Mouse (Mus musculus): ENCODE data around the gene Lrsam1. TPM values are rescaled to one million over a fixed set of nuclear protein-coding genes. Genes with fewer than 3 reads are reported as not detected.

Lrsam1 gene
- polyA plus RNA-seq, 1 experiment from 2014 or later: 7.4 TPM

DNA sequence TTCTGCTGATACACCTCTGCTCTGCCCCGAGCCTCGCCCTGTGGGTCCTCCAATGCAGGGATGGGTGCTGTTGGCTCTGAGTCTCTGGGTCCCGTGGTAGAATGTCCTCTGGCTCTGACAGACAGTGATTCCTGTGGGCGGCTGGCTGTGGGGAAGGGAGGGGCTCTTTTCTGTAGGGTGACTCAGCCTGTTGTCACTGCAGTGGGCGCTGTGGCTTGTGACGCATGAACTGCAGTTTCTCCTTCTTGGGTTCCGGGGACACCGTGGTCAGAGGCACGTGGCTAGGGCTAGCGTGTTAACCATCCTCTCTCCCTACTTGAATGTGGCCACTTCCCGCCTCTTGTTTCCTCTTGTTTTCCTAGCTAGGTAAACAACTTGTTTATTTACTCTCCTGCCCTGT is 43.9 kb downstream of the Lrsam1 start:
- no peak overlapping the region for H3K4me2 ChIP-seq (ENCODE audit: low read length)
- WGBS: 62% methylated on average over 11 of the region's 11 CpGs
- no peak overlapping the region; a peak in 1 of 4 replicates for H3K27ac ChIP-seq (replicated peaks in 1 of 2; ENCODE audit: control insufficient read depth in 1 of 2, insufficient read depth in 1 of 2, low read depth in 2 of 2, low read length in 2 of 2)
- no peak for ATAC-seq (ENCODE audit: insufficient number of reproducible peaks, insufficient read depth, low FRiP score, low read depth)
- no peak overlapping the region; the same call in 1 of the 2 replicates for H3K9ac ChIP-seq (ENCODE audit: low read length)
- H3K27me3 ChIP-seq (ENCODE audit: control insufficient read depth, insufficient read depth, low read length): no peaks in the 10 kb centered on the region
- peaks cover 18 to 24% of the 10 kb centered on the region in 2 experiments for H3K4me1 ChIP-seq (ENCODE audit: control insufficient read depth in 2 of 2, insufficient read depth in 2 of 2, low read length in 2 of 2)
- no peak overlapping the region for H3K4me3 ChIP-seq (ENCODE audit: control insufficient read depth in 1 of 2, insufficient read depth in 1 of 2, low read depth in 1 of 2, low read length in 2 of 2)
- H3K36me3 ChIP-seq (ENCODE audit: control insufficient read depth, insufficient read depth, low read length): peaks cover 76% of the 10 kb centered on the region
- no peaks in the 10 kb centered on the region for H3K9me3 ChIP-seq (ENCODE audit: control insufficient read depth, low read length)

DNA sequence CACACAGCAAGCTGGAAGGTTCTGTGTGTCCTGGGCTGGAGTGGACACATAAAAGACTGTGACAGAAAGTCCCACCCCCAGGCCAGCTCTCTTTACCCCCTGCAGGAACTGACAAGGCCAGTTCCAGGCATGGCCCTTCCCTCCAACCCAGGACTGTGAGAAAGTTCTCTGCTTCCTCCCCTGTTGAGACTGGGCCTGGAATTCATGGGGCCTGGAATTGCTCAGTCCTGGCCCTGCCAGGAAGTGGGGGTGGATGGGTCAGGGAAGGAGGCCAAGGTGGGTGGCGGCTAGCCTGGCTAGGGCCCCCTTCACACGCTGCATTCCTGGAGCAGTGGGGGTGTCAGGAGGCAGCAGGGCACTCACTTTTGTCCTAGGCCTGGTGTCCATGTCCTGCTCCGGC is 46.5 kb downstream of the Lrsam1 start:
- Histone ChIP-seq H3K36me3 (ENCODE audit: control insufficient read depth, insufficient read depth, low read length) (peaks cover 74% of the 10 kb centered on the region), H3K4me1 (ENCODE audit: control insufficient read depth in 2 of 2, insufficient read depth in 2 of 2, low read length in 2 of 2) (peaks cover 18 to 24% of the 10 kb centered on the region in 2 experiments), H3K27ac (replicated peaks in 1 of 2; ENCODE audit: control insufficient read depth in 1 of 2, insufficient read depth in 1 of 2, low read depth in 2 of 2, low read length in 2 of 2) (peak overlapping the region; percentile 93 to 97), H3K9me3 (ENCODE audit: control insufficient read depth, low read length) (no peaks in the 10 kb centered on the region), H3K4me3 (ENCODE audit: control insufficient read depth in 1 of 2, insufficient read depth in 1 of 2, low read depth in 1 of 2, low read length in 2 of 2) (no peak overlapping the region), H3K27me3 (ENCODE audit: control insufficient read depth, insufficient read depth, low read length) (no peaks in the 10 kb centered on the region), H3K9ac (ENCODE audit: low read length) (peak overlapping the region; percentile 64), H3K4me2 (ENCODE audit: low read length) (peak overlapping the region; percentile 21)
- ATAC-seq (ENCODE audit: insufficient number of reproducible peaks, insufficient read depth, low FRiP score, low read depth): peak; percentile 89
- WGBS: 4% methylated on average over 3 of the region's 3 CpGs

DNA sequence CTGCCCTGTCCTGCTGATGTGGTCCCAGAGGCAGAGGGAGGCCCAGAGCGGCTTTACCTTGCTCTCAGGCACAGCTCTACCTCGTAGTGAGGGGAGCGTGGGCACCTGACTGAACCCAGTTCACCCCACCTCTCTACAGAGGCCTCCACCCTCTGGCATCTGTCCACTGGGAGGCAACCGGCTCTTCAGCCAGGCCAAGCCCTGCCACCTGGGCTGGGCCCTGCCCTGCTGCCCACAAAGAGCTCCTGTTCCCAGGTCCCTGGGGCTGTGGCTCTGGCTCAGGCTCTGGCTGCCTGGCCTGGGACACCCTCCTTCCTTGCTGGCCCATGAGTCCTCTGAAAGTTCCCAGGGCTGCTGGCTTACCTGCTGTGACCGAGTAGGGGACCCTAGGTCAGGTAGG is 47.1 kb downstream of the Lrsam1 start:
- Histone ChIP-seq H3K27me3 (ENCODE audit: control insufficient read depth, insufficient read depth, low read length) (no peaks in the 10 kb centered on the region), H3K4me1 (ENCODE audit: control insufficient read depth in 2 of 2, insufficient read depth in 2 of 2, low read length in 2 of 2) (peaks cover 18 to 25% of the 10 kb centered on the region in 2 experiments), H3K9me3 (ENCODE audit: control insufficient read depth, low read length) (no peaks in the 10 kb centered on the region), H3K4me3 (ENCODE audit: control insufficient read depth in 1 of 2, insufficient read depth in 1 of 2, low read depth in 1 of 2, low read length in 2 of 2) (no peak overlapping the region), H3K27ac (replicated peaks in 1 of 2; ENCODE audit: control insufficient read depth in 1 of 2, insufficient read depth in 1 of 2, low read depth in 2 of 2, low read length in 2 of 2) (peak overlapping the region; percentile 93 to 97), H3K36me3 (ENCODE audit: control insufficient read depth, insufficient read depth, low read length) (peaks cover 72% of the 10 kb centered on the region), H3K9ac (ENCODE audit: low read length) (peak overlapping the region; percentile 64), H3K4me2 (ENCODE audit: low read length) (peak overlapping the region; percentile 21)
- ATAC-seq (ENCODE audit: insufficient number of reproducible peaks, insufficient read depth, low FRiP score, low read depth): peak; percentile 5; the same call in 1 of the 2 replicates
- whole genome bisulfite sequencing: 62% methylated on average over 5 of the region's 5 CpGs

DNA sequence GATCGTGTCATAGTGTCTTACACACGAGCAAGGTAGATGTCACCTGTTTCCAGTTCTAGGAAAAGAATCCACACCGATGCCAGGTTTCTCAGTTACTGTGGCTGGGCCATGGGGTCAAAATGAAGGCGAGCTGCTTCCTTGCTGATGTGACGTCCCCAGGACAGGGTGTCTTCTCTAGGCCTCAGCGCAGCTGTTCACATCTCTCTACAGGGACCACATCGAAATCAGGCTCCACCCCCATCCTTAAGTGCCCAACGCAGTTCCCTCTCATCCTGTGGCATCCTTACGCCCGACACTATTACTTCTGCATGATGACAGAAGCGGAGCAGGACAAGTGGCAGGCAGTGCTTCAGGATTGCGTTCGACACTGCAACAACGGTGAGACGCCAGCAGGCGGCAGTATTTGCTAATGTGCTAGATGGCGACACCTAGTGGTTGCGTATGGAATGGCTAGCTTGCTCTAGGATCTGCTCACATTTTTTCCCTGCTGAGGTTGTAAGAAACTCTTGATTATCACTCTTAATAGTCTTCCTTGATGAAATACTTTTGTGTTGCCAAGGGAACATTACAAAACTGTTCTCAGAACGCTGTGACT is 49.1 kb downstream of the Lrsam1 start:
- Histone ChIP-seq H3K4me1 (ENCODE audit: control insufficient read depth in 2 of 2, insufficient read depth in 2 of 2, low read length in 2 of 2) (peaks cover 38 to 43% of the 10 kb centered on the region in 2 experiments), H3K9me3 (ENCODE audit: control insufficient read depth, low read length) (no peaks in the 10 kb centered on the region)

DNA sequence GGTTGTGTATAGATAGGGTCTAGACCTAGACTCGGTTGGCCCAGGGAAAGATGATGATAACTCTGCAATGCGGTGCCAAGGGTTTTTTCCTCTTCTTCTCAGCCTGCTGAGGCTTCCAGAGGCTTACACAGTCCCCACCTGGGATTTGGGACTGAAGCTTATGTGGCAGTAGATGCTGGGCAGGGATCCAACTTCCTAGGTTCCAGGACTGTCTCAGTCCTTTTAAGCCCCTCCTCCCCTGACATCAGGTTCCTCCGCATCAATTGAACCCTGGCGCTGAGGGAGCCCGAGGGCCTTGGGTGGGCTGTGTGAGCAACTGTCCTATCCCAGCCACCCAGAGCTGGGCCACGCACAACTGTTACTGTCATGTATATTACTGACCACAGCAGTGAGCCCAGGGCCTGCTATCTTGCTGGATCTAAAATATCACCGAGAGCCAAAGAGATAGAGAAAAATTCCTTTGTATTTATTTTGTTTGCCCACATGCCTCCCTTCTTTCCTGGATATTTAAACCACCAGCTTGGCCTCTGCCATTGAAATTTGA is 49.7 kb downstream of the Lrsam1 start:
- peaks cover 49% of the 10 kb centered on the region for H3K36me3 ChIP-seq (ENCODE audit: control insufficient read depth, insufficient read depth, low read length)
- no peak overlapping the region for H3K4me2 ChIP-seq (ENCODE audit: low read length)
- H3K9me3 ChIP-seq (ENCODE audit: control insufficient read depth, low read length): no peaks in the 10 kb centered on the region
- no peak for ATAC-seq (ENCODE audit: insufficient number of reproducible peaks, insufficient read depth, low FRiP score, low read depth)
- H3K4me3 ChIP-seq (ENCODE audit: control insufficient read depth in 1 of 2, insufficient read depth in 1 of 2, low read depth in 1 of 2, low read length in 2 of 2): no peak overlapping the region
- H3K27ac ChIP-seq (replicated peaks in 1 of 2; ENCODE audit: control insufficient read depth in 1 of 2, insufficient read depth in 1 of 2, low read depth in 2 of 2, low read length in 2 of 2): no peak overlapping the region
- WGBS: 70% methylated on average over 7 of the region's 7 CpGs
- H3K9ac ChIP-seq (ENCODE audit: low read length): no peak overlapping the region
- peaks cover 44 to 46% of the 10 kb centered on the region in 2 experiments for H3K4me1 ChIP-seq (ENCODE audit: control insufficient read depth in 2 of 2, insufficient read depth in 2 of 2, low read length in 2 of 2)
- H3K27me3 ChIP-seq (ENCODE audit: control insufficient read depth, insufficient read depth, low read length): no peaks in the 10 kb centered on the region

More for the DNA sequence above, 49.1 kb downstream of the Lrsam1 start:
- Histone ChIP-seq H3K4me2 (ENCODE audit: low read length) (no peak overlapping the region), H3K9ac (ENCODE audit: low read length) (no peak overlapping the region), H3K27ac (replicated peaks in 1 of 2; ENCODE audit: control insufficient read depth in 1 of 2, insufficient read depth in 1 of 2, low read depth in 2 of 2, low read length in 2 of 2) (no peak overlapping the region), H3K27me3 (ENCODE audit: control insufficient read depth, insufficient read depth, low read length) (no peaks in the 10 kb centered on the region), H3K4me3 (ENCODE audit: control insufficient read depth in 1 of 2, insufficient read depth in 1 of 2, low read depth in 1 of 2, low read length in 2 of 2) (no peak overlapping the region), H3K36me3 (ENCODE audit: control insufficient read depth, insufficient read depth, low read length) (peaks cover 55% of the 10 kb centered on the region)
- no peak for ATAC-seq (ENCODE audit: insufficient number of reproducible peaks, insufficient read depth, low FRiP score, low read depth)
- 29% methylated on average over 19 of the region's 19 CpGs for WGBS

DNA sequence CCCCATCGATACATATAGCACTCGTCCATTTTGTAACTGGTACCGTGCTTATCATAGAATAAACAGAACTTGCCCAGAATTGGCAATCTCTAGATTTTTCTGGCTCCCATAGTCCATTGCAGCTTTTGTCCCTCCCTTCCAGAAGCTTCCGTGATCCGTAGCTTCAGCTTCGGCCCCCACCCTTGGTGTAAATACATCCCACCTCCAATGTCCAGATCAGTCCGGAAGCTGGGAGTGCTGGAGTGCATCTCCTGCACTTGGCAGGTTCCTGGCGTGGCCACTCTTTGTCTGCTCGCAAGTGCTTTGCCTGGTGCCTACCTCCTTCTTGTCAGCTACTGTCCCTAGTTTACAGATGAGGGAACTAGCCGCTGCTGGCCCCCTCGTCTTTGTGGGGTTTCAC is 52.6 kb downstream of the Lrsam1 start:
- Histone ChIP-seq H3K9ac (ENCODE audit: low read length) (peak overlapping the region; percentile 63), H3K9me3 (ENCODE audit: control insufficient read depth, low read length) (no peaks in the 10 kb centered on the region), H3K4me3 (ENCODE audit: control insufficient read depth in 1 of 2, insufficient read depth in 1 of 2, low read depth in 1 of 2, low read length in 2 of 2) (no peak overlapping the region), H3K27me3 (ENCODE audit: control insufficient read depth, insufficient read depth, low read length) (no peaks in the 10 kb centered on the region), H3K4me2 (ENCODE audit: low read length) (peak overlapping the region; percentile 56), H3K36me3 (ENCODE audit: control insufficient read depth, insufficient read depth, low read length) (peaks cover 48% of the 10 kb centered on the region), H3K4me1 (ENCODE audit: control insufficient read depth in 2 of 2, insufficient read depth in 2 of 2, low read length in 2 of 2) (peaks cover 38 to 55% of the 10 kb centered on the region in 2 experiments), H3K27ac (replicated peaks in 1 of 2; ENCODE audit: control insufficient read depth in 1 of 2, insufficient read depth in 1 of 2, low read depth in 2 of 2, low read length in 2 of 2) (peak overlapping the region; percentile 95 to 97)
- 6% methylated on average over 11 of the region's 11 CpGs for WGBS
- ATAC-seq (ENCODE audit: insufficient number of reproducible peaks, insufficient read depth, low FRiP score, low read depth): peak; percentile 65

DNA sequence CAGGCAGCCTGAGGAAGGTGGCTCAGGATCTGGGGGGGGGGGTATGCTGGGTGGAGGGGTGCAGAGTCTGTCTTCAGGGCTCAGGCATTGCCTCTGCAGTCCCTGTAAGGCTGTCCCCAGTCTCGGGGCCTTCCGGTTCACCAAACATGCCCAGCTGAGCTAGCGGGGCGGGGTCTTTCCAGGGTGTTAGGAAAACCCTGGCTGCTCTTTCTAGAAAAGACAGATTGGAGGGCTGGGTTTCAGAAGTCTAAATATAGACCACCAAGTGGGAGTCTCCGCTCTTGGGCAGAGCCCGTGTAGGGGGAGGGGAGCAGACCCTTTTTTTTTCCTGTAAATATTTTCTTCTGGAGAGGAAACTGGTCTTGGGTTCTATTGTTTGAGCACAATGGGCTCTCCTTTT is 53.1 kb downstream of the Lrsam1 start:
- peak; percentile 73 for ATAC-seq (ENCODE audit: insufficient number of reproducible peaks, insufficient read depth, low FRiP score, low read depth)
- Histone ChIP-seq H3K4me3 (ENCODE audit: control insufficient read depth in 1 of 2, insufficient read depth in 1 of 2, low read depth in 1 of 2, low read length in 2 of 2) (no peak overlapping the region), H3K4me2 (ENCODE audit: low read length) (peak overlapping the region; percentile 56), H3K4me1 (ENCODE audit: control insufficient read depth in 2 of 2, insufficient read depth in 2 of 2, low read length in 2 of 2) (peaks cover 43 to 60% of the 10 kb centered on the region in 2 experiments), H3K9me3 (ENCODE audit: control insufficient read depth, low read length) (no peaks in the 10 kb centered on the region), H3K9ac (ENCODE audit: low read length) (peak overlapping the region; percentile 63), H3K27ac (replicated peaks in 1 of 2; ENCODE audit: control insufficient read depth in 1 of 2, insufficient read depth in 1 of 2, low read depth in 2 of 2, low read length in 2 of 2) (peak overlapping the region; percentile 95 to 97), H3K27me3 (ENCODE audit: control insufficient read depth, insufficient read depth, low read length) (no peaks in the 10 kb centered on the region), H3K36me3 (ENCODE audit: control insufficient read depth, insufficient read depth, low read length) (peaks cover 48% of the 10 kb centered on the region)
- WGBS: under 1% methylated on average over 6 of the region's 6 CpGs
